Mouse (Mus musculus) small intestine, adult 2 months (tissue): ENCODE measurements around the gene Mmp9. TPM values are rescaled to one million over a fixed set of nuclear protein-coding genes. Genes with fewer than 3 reads are reported as not detected.

Experiments used
- H3K27ac ChIP-seq: fragments of 200-500 bp; 2 replicates; pipeline ENCODE4 v1.5.1; 2012; ENCODE audit warnings: low read depth, low read length, control low read depth, inconsistent platforms; ENCODE audit not compliant: insufficient read depth
- H3K27me3 ChIP-seq: fragments of 200-500 bp; 2 replicates; pipeline ENCODE4 v1.6.1; 2012; ENCODE audit warnings: mild to moderate bottlenecking, moderate library complexity, low read length, inconsistent platforms; ENCODE audit not compliant: control insufficient read depth, insufficient read depth
- H3K36me3 ChIP-seq: fragments of 200-500 bp; 2 replicates; pipeline ENCODE4 v1.6.1; 2012; ENCODE audit warnings: mild to moderate bottlenecking, low read length, control low read depth, inconsistent platforms; ENCODE audit not compliant: control insufficient read depth, insufficient read depth
- H3K4me1 ChIP-seq: fragments of 200-500 bp; 2 replicates; pipeline ENCODE4 v1.6.1; 2012; ENCODE audit warnings: low read length, inconsistent platforms, mixed read lengths; ENCODE audit not compliant: control insufficient read depth, insufficient read depth, insufficient read length
- H3K4me3 ChIP-seq: fragments of 200-500 bp; 2 replicates; pipeline ENCODE4 v1.5.1; 2012; ENCODE audit warnings: low read depth, mild to moderate bottlenecking, control low read depth, inconsistent platforms, low read length, moderate library complexity
- CTCF ChIP-seq: fragments of 200-500 bp; IDR thresholded peaks from 2 replicates; pipeline ENCODE4 v1.5.1; 2012; ENCODE audit warnings: low read depth, mild to moderate bottlenecking, control low read depth, inconsistent platforms, low read length, moderate library complexity, mixed read lengths; ENCODE audit not compliant: insufficient replicate concordance, insufficient read length; ENCODE audit errors: extremely low read depth
- POLR2A ChIP-seq: fragments of 200-500 bp; IDR thresholded peaks from 2 replicates; pipeline ENCODE4 v1.6.1; 2012; ENCODE audit warnings: low read depth, mild to moderate bottlenecking, control low read depth, inconsistent platforms, low read length, moderate library complexity
- WGBS: fragments of 180-500 bp; shearing (Covaris S2); methylation state at CpG from one replicate; pipeline ENCODE4 v1.1.7; 2018; 5-methylcytosine and 5-hydroxymethylcytosine counted together
- polyA plus RNA-seq: library from polyadenylated mRNA; depleted of rRNA; stranded (reverse); fragments of >200 nt; gene quantifications from 2 replicates; pipeline ENCODE4 v1.2.3, GENCODE M21; 2012

Gene Mmp9
- polyA plus RNA-seq, 1 experiment = 12.1 TPM

DNA sequence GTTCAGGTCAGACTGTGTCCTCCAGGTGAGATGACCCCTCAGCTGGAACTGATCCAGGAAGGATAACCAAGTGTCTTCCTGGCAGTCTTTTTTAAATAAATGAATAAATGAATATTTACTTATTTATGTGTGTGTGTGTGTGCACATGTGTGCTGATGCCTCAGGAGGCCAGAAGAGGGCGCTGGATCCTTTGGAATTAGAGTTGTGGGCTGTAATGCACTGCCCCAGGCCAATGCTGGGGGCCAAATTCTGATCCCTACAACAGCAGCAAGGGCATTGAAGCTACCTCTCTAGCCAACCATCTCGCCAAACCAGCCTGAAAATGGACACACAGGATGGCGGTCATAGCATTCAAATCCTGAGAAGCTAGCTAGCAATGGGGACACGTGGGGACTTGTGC is 15.1 kb downstream of the Mmp9 start:
- WGBS = 66% methylated on average over 4 of the region's 4 CpGs
- Histone ChIP-seq H3K27ac (no peak overlapping the region), H3K27me3 (peaks cover 10% of the 10 kb centered on the region; the same call in 1 of the 2 replicates), H3K4me1 (0 out of 2 replicates have a peak, but pooled peaks cover 2% of the 10 kb centered on the region), H3K4me3 (no peak overlapping the region), H3K36me3 (no peaks in the 10 kb centered on the region)
- TF ChIP-seq CTCF (no peak), POLR2A (no peak)

GRCm38 (mm10) chr2:164956195-164956594 is 15.6 kb downstream of the Mmp9 start:
- H3K4me3 ChIP-seq = no peak overlapping the region
- H3K4me1 ChIP-seq = peaks cover 5% of the 10 kb centered on the region; the same call in 1 of the 2 replicates
- WGBS = 38% methylated on average over 5 of the region's 5 CpGs
- no peaks in the 10 kb centered on the region for H3K36me3 ChIP-seq
- TF ChIP-seq POLR2A = no peak
- no peak for TF ChIP-seq CTCF
- H3K27ac ChIP-seq = no peak overlapping the region
- peaks cover 8% of the 10 kb centered on the region; the same call in 1 of the 2 replicates for H3K27me3 ChIP-seq

GRCm38 (mm10) chr2:164957548-164958315 is 17.2 kb downstream of the Mmp9 start:
- Histone ChIP-seq H3K27ac (no peak overlapping the region), H3K36me3 (no peaks in the 10 kb centered on the region), H3K27me3 (0 out of 2 replicates have a peak, but pooled peaks cover 8% of the 10 kb centered on the region), H3K4me1 (peaks cover 6% of the 10 kb centered on the region; the same call in 1 of the 2 replicates), H3K4me3 (no peak overlapping the region)
- 63% methylated on average over 9 of the region's 9 CpGs for WGBS
- TF ChIP-seq POLR2A (no peak), CTCF (0 out of 2 replicates have a peak, but pooled peaks have one; percentile 9)

GRCm38 (mm10) chr2:164960716-164961441 is 20.3 kb downstream of the Mmp9 start, which contains the start of gene Slc12a5:
Gene Slc12a5, plus strand, starts transcription at chr2:164960802.
- WGBS = 3% methylated on average over 46 of the region's 54 CpGs
- H3K4me3 ChIP-seq = peak within 1 kb of the TSS; percentile 82
- no peaks in the 10 kb centered on the region for H3K36me3 ChIP-seq
- no peaks in the 10 kb centered on the region for H3K27me3 ChIP-seq
- H3K4me1 ChIP-seq = peaks cover 6% of the 10 kb centered on the region; the same call in 1 of the 2 replicates
- no peak for TF ChIP-seq CTCF
- no peak for TF ChIP-seq POLR2A
- no peak within 1 kb of the TSS for H3K27ac ChIP-seq

GRCm38 (mm10) chr2:164961506-164962182 is 21.1 kb downstream of the Mmp9 start:
- no peak overlapping the region for H3K4me3 ChIP-seq
- TF ChIP-seq POLR2A = no peak
- TF ChIP-seq CTCF = peak; percentile 81
- WGBS = 7% methylated on average over 17 of the region's 17 CpGs

GRCm38 (mm10) chr2:164962183-164962580 is 21.6 kb downstream of the Mmp9 start:
- no peak overlapping the region for H3K27ac ChIP-seq
- TF ChIP-seq POLR2A (no peak), CTCF (no peak)
- peaks cover 5% of the 10 kb centered on the region; the same call in 1 of the 2 replicates for H3K27me3 ChIP-seq
- H3K36me3 ChIP-seq = no peaks in the 10 kb centered on the region
- no peak overlapping the region for H3K4me3 ChIP-seq
- peaks cover 6% of the 10 kb centered on the region; the same call in 1 of the 2 replicates for H3K4me1 ChIP-seq
- WGBS = 38% methylated on average over 7 of the region's 7 CpGs

More at GRCm38 (mm10) chr2:164961506-164962182, 21.1 kb downstream of the Mmp9 start:
- Histone ChIP-seq H3K36me3 (no peaks in the 10 kb centered on the region), H3K27ac (no peak overlapping the region), H3K27me3 (no peaks in the 10 kb centered on the region; the same call in 1 of the 2 replicates), H3K4me1 (peaks cover 6% of the 10 kb centered on the region; the same call in 1 of the 2 replicates)
